Mouse (Mus musculus) heart, adult 11 months (tissue): ENCODE results near the gene Col15a1.
A peak's percentile ranks its signal among the peaks of the same experiment; 100 is the strongest.

Source experiments
- DNase-seq: peaks from one replicate; pipeline ENCODE4 v3.0.0; 2022

The Col15a1 gene

DNA sequence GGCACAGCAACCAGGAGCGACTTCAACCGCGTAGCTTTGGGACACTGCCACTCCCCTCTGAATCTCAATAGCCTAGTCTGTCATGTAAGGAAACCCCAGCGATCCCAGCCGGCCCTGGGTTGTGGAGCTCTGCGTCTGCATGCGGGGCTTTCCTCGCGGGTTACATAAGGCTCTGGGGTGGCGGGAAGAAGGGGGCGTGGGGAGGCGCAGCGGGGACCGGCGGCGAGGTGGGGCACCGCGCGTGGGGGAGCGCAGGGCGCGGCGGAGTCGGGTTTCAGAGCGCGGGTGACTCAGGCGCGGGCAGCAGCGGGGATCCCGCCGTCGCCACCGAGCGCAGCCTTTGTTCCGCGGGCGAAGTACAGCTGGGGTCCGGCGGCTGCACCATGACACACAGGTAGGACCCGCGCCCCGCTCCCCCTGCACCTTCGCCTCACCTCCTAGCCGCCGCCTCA, at the start of gene Col15a1:
Gene Col15a1, plus strand, starts transcription at position 193 of the 452 bp plus-strand sequence.
- peak; percentile 96 for DNase-seq

GRCm38 (mm10) chr4:47161103-47161755, 46.7 kb upstream of the Col15a1 start:
- DNase-seq: peak; percentile 84

DNA sequence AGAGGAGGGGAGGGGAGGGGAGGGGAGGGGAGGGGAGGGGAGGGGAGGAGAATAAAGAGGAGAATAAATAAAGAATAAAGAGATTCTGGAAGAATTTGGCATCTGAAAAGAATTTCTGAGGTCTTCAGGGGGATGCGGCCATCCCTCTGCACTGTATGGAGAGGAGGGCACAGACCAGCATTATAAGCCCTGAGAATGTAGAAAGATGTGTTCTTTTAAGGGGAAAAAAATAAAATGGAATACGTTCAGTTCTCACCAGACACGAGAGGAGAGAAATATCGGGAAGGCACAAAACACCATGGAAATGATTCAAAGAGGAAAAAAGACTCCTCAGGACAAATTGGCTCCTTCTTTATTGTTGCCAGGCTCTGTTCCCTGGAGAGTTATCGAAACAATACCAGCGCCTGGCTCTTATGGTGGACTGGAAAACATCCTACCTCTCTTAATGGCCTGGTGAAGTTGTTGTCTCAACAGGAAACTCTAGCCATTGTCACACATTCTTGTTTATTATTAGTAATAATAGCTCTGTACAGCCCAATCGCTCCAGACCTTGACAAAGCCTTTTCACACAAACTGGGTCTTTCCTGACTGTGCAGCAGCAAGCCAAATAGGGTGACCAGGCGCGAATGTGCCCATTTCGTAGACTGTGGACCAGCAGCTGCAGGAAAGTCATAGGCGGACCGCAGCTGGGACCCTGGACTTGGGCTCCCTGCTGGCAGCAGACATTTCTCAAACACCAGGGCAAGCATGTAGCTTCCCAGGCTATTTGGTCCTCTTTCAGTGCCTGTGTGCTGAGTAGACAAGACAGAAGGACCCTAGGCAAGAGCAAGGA, 46.0 kb upstream of the Col15a1 start:
- DNase-seq: peak; percentile 91

GRCm38 (mm10) chr4:47172314-47172713, 35.6 kb upstream of the Col15a1 start:
- peak; percentile 54 for DNase-seq

- peak; percentile 90 for DNase-seq
Measured at GRCm38 (mm10) chr4:47177101-47177500, 30.9 kb upstream of the Col15a1 start.

DNA sequence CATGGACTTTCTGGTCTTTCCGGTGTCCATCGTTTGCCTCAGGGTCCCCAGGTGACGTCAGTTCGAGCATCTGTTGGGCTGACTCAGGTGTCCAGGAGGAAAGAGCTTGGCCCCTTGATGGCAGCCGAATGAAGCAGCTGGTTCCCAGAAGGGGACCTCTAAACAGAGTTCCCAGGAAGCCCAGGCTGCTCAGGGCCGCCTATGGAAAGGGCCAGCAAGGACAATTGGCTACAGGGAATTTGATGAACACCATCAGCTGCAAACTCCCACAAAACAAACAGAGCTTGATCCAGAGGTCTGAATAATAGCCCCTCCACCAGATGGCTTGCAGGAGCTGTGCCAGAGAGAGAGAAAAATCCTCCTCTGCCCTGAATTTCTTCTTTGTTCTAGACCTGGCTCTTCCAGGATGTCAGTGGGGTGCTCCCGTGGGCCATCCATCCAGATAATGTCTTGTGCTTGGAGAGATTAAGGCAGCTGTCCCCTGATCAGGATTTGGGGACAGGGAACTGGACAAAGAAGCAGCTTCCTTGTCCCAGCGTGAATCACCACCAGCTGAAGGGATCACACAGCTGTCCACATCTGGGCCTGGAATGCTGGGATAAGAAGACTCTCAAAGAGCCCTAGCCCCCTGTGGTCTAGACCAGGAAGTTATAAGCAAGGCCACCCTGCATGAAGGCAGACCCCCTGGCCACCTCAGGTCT, 29.6 kb upstream of the Col15a1 start:
- peak; percentile 99 for DNase-seq

GRCm38 (mm10) chr4:47179535-47179934, 28.4 kb upstream of the Col15a1 start:
- DNase-seq: peak; percentile 81

DNA sequence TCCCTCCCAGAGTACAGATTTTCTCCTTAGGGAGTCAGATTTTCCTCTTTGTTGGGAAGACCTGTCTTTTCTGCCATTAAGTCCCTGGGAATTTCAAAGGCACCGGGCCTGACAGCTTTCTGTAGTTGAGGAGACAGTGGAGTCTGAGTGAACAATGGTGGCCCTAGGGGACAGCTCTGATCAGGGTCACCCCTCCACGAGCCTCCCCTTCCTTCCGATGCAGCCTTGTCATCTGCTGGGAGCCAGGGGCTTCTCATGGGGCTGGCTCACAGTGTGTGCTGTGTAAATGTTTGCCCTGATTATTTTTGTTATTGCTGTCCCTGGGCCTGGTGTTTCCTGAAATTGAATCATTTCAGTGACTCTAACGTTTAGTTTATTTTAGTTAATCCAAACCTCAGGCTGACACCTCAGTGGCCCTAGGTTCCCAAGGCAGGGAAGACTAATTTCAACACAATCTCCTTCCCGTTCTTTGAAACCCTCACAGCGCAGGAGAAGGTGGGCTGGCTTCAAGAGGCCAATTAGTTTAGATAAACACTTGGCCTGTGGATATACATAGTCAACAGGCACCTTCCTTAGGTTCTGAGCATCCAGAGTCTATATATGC, 23.8 kb upstream of the Col15a1 start:
- peak; percentile 92 for DNase-seq

DNA sequence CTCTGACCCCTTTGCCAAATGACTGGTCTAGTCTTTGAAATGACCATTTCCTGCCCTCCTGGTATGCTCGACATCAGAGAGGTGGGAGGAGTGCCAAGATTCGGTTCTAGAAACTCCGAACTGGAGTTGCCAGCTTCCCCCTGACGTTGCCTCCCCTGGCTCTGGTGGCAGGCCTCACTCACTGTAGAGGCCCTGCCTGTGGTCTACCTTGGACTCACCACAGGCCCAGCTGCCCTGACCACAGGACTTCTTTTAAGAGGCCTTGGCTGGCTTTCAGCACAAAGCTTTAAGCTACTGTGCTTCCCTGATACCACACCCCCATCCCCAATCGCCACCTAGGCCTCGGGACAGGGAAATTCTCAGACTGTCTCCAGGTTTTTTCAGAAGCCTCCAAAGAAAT, 21.4 kb upstream of the Col15a1 start:
- DNase-seq: no peak

GRCm38 (mm10) chr4:47196173-47196572, 11.8 kb upstream of the Col15a1 start:
- DNase-seq: no peak

- DNase-seq: no peak
Measured at GRCm38 (mm10) chr4:47203643-47204042, 4.3 kb upstream of the Col15a1 start.

GRCm38 (mm10) chr4:47205846-47206245, 2.1 kb upstream of the Col15a1 start:
- peak; percentile 94 for DNase-seq

GRCm38 (mm10) chr4:47208421-47208991, 545 bp downstream of the Col15a1 start:
- peak; percentile 92 for DNase-seq

DNA sequence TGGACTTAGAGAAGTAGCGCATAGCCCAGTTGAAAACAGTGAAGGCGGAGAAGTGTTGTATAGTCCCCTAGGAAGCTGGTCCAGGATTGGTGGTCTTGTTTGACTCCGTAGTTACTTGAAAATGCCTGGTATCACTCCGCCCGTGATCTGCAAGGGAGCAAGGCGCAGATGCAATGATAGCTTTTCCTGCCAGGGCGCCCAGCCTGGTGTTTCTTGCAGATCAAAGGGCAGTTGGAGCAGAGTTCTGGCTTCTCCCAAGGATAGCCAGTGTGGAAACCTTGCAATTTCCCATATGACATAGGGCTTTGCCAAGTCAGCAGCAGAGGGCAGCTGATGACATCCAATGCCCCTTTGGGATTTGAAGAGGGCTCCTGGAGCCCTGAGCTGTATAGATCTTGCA, 1.5 kb downstream of the Col15a1 start:
- no peak for DNase-seq

DNA sequence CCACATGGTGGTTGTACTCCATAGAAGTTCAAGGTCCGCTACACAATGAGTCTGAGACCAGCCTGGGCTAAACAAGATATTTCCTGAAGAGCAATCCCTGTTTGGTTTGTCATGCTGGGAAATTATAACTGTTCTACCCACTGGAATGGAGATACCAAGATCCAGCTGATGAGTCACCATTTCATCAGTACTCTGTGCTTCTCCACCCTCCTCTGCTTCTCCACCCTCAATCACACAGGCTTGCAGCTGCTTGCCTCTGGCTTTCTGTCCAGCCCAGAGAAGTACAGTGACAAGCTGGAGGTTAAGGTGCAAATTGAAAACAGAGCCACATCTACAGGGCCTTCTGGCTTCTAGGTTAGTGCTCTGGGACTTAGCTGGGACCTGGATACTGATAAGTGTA, 10.9 kb downstream of the Col15a1 start:
- DNase-seq: peak; percentile 95

- DNase-seq: no peak
Measured at GRCm38 (mm10) chr4:47219393-47219792, 11.4 kb downstream of the Col15a1 start.

GRCm38 (mm10) chr4:47220544-47220943, 12.6 kb downstream of the Col15a1 start:
- DNase-seq: peak; percentile 95

- no peak for DNase-seq
Measured at GRCm38 (mm10) chr4:47222146-47222545, 14.2 kb downstream of the Col15a1 start.

DNA sequence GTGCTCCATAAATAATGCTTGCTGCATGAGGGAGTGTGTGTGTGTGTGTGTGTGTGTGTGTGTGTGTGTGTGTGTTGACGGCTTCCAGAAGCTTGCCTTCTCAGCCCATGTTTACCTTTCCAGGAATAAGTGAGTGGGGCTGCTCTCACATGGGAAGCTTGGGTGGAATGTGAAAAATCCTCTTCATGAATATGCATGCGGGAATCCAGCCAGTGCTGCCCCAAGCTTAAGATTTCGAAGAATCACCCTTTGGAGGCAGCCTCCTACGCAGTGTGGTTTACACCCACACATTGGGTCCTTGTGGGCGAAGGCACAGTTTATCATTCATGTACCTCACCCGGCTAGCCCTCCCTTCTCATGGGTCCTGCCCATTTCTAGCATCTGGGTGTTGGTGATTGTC, 18.0 kb downstream of the Col15a1 start:
- DNase-seq: no peak

DNA sequence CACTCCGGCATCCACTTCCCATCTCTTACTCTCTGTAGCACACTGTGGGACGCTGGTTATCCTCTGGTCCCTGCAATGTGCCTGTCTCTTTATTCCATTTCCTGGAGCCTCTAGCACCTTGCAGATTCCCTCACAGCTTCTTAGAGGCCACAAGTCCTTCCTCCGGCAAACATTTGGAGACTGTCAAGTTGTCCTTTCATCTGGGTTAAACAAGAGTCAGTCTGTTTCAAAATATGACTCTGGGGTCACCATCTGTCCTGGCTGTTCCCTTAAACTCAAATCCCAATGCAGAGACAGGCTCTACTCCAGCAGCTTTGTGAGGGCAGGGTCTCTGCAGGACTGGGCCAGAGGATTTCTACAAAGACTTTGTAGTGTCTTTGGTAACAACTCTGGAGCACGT, 19.1 kb downstream of the Col15a1 start:
- DNase-seq: no peak

GRCm38 (mm10) chr4:47227756-47228155, 19.8 kb downstream of the Col15a1 start:
- DNase-seq: peak; percentile 96

- DNase-seq: peak; percentile 94
Measured at GRCm38 (mm10) chr4:47228945-47229344, 21.0 kb downstream of the Col15a1 start.

DNA sequence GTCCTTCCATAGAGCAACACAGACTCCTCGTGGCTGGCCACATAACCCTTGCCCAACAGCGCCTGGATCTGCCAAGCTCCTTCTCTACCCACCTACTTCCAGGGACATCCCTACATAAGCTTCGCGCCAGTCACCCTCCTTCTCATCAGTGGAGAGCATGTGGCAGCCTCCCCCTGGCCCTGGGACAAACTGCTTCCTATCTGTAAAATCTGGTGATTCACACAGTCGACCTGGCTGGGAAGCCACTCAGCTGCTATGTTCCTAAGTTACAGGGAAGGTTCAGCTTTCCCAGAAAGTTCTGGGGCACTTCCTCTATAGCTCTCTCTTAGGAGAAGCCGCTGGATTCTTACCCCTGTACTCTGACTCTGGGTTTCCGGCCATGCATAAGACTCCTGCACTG, 22.5 kb downstream of the Col15a1 start:
- DNase-seq: peak; percentile 93
